In the genomic region with DNA sequence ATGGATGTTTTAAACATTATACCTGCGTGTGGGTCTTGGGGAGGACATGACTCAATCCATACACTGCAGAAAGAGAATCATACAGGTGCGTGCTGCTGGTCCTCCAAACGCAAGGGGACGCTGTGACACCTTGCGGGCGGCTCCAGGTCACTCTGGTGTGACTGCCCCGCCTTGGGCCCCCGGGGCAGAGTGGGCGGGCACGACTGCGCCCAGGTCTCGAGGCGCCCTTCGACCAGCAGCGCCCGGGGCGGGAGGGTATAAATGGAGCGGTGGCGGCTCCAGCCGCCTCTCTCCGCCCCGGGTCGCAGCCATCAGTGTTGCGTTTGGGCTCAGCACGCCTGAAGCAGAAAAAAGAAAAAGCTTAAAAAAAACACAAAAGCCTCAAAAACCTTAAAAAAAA, we compare ENCODE assay signal across 1 mouse cellular context.
A peak's percentile ranks its signal among the peaks of the same experiment; 100 is the strongest.
TF ChIP-seq lines count a peak whose summit lies in the region.

No protein-coding gene starts in this region.

TF ChIP-seq in CH12.LX, 34 proteins besides CTCF, POLR2A, EP300 and RAD21 (continued from another document):
- TF ChIP-seq MEF2A (IDR thresholded peaks at IDR 0.05; ENCODE audit: borderline replicate concordance, low read depth, low read length) (peak; percentile 57; the same call in 1 of the 2 replicates), ZMIZ1 (IDR thresholded peaks at IDR 0.05; ENCODE audit: low read depth, low read length) (peak; percentile 79; the same call in 1 of the 2 replicates), TCF12 (IDR thresholded peaks at IDR 0.05; ENCODE audit: low read depth, low read length) (peak; percentile 77; the same call in 1 of the 2 replicates), SIN3A (IDR thresholded peaks at IDR 0.05; ENCODE audit: low read length) (peak; percentile 54; the same call in 1 of the 2 replicates), TBP (conservative IDR thresholded peaks at IDR 0.05; ENCODE audit: low read depth, low read length) (peak; percentile 59; the same call in 1 of the 2 replicates), GABPA (IDR thresholded peaks at IDR 0.05; ENCODE audit: insufficient replicate concordance, low read depth, low read length) (peak; percentile 71), ELF1 (IDR thresholded peaks at IDR 0.05; ENCODE audit: low read depth, low read length) (0 out of 2 replicates have a peak, but pooled peaks have one; percentile 20), NELFE (IDR thresholded peaks at IDR 0.05; ENCODE audit: low read depth, low read length) (peak; percentile 83), USF1 (IDR thresholded peaks at IDR 0.05; ENCODE audit: low read depth, low read length) (no peak), SMC3 (IDR thresholded peaks at IDR 0.05; ENCODE audit: low read depth, low read length) (no peak), MYC (IDR thresholded peaks at IDR 0.05; ENCODE audit: low read depth, low read length) (peak; percentile 60; the same call in 1 of the 2 replicates)
